Mouse (Mus musculus) lung, postnatal 4 days (tissue): ENCODE results near the gene N4bp3.

Source experiments
- DNase-seq, 2 experiments: peaks; one replicate each; pipeline ENCODE4 v3.0.0; 2021

The N4bp3 gene

GRCm38 (mm10) chr11:51594715-51595350 lies 55.8 kb downstream of the N4bp3 start:
- DNase-seq = no peak

DNA sequence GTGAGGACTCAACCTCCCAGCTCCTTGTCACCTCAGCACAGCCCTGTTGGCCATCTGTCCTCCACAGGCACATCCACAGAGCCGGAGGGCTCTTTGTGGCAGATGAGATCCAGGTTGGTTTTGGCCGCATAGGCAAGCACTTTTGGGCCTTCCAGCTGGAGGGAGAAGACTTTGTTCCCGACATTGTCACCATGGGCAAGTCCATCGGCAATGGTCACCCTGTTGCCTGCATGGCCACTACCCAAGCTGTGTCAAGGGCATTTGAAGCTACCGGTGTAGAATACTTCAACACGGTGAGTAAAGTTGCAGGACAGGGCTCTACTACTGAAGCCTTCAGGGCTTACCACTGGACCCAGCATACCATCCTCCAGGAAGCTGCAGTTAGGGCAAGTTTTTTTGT lies 56.8 kb downstream of the N4bp3 start:
- no peak for DNase-seq

DNA sequence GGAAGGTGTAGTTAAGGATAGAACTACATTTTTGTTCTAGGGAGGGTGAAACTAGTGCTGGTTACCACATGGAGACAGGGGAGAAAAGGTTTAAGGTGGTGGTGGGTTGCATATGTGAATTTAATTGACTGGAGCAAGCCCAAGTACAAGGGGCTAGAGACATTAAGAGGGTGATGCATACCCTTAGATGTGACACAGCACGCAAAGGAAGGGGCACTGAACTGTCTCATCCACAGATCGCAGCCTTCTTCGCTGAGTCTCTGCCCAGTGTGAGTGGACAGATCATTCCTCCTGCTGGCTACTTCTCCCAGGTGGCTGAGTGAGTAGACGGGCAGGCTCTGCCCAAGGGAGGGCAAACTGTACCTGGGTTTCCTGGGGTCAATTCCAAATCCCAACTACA lies 57.3 kb downstream of the N4bp3 start:
- DNase-seq = no peak
